Comparison of ENCODE assay signal across 8 mouse cellular contexts in the genomic region with DNA sequence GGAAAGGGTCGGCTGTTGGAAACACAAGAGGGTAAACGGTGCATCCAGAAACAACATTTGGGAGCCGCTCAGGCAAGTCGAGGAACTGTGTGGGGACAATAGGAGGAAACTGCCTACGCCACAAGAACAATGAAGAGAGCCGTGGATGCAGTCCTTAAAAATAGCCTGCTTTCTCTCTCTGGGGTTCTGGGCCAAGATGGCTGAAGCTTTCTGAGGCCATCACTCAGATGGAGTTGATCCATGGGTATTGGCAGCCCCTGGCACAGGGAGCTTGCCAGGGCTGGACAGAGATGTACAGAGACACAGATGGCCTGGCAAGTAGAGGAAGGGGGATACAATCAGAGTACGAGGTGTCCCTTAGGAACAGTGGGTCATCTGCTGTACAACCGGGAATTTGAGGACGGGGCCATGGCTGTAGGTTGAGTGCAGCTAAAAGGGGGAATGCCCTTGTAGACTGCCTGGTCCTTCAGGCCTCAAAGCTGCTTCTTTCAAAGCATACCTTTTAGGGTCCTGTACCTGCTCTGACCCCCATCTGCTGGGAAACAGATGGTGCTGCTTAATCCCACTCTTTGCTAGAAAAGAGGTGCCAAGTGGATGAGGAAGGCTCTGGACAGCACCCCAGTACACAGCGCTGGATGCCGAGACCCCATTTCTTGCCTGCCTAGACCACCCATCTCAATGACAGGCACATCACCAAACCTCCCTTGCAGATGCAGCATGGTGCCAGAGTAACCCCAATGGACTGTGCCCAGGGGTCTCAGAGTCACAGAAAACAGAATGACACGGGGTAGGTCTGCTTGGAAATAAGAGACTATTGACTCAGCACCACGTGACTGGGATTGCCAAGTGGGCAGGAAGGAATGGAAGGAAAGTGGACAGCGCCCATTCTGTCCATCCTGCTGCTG.
DNase-seq lines count a peak whose midpoint lies in the region; ATAC-seq and TF ChIP-seq lines count a peak whose summit lies in the region.

No protein-coding gene starts in this region.

- H3K4me1 ChIP-seq in kidney, adult 2 months (ENCODE audit: control insufficient read depth, insufficient read depth, low read length): peaks cover 28% of the 10 kb centered on the region
- H3K4me1 ChIP-seq in brown adipose tissue, adult 24 weeks (ENCODE audit: control insufficient read depth, insufficient read depth, insufficient read length, low read length): peaks cover 56% of the 10 kb centered on the region
- H3K4me1 ChIP-seq in forebrain, postnatal 0 days (ENCODE audit: insufficient read depth): no peaks in the 10 kb centered on the region
- H3K4me1 ChIP-seq in limb, embryonic 12.5 days (replicated peaks): peaks cover 17% of the 10 kb centered on the region

- TF ChIP-seq CTCF in kidney, adult 2 months (conservative IDR thresholded peaks at IDR 0.05; ENCODE audit: insufficient read depth, insufficient read length, low read depth, low read length): no peak
- no peak for TF ChIP-seq CTCF in forebrain, postnatal 0 days (IDR thresholded peaks at IDR 0.05; ENCODE audit: low read depth)

- peak overlapping the region; percentile 87 for H3K27ac ChIP-seq in kidney, adult 2 months (ENCODE audit: insufficient read depth, low read depth, low read length)
- H3K27ac ChIP-seq in brown adipose tissue, adult 24 weeks (replicated peaks; ENCODE audit: low read depth, low read length): peak overlapping the region; percentile 100
- H3K27ac ChIP-seq in forebrain, postnatal 0 days (ENCODE audit: low read depth, low read length): peak overlapping the region; percentile 64
- H3K27ac ChIP-seq in limb, embryonic 12.5 days: peak overlapping the region; percentile 67; the same call in 1 of the 2 replicates

- H3K9ac ChIP-seq in forebrain, postnatal 0 days: no peak overlapping the region
- H3K9ac ChIP-seq in limb, embryonic 12.5 days (replicated peaks): no peak overlapping the region

- H3K4me3 ChIP-seq in kidney, adult 2 months (ENCODE audit: insufficient read depth, low read depth, low read length): no peak overlapping the region
- H3K4me3 ChIP-seq in brown adipose tissue, adult 24 weeks (ENCODE audit: insufficient read depth, low read depth, low read length): peak overlapping the region; percentile 42
- H3K4me3 ChIP-seq in forebrain, postnatal 0 days (ENCODE audit: low read depth, low read length): no peak overlapping the region
- H3K4me3 ChIP-seq in limb, embryonic 12.5 days (replicated peaks): no peak overlapping the region

- TF ChIP-seq POLR2A in kidney, adult 2 months (IDR thresholded peaks at IDR 0.05; ENCODE audit: low read depth, low read length): no peak

- H3K27me3 ChIP-seq in kidney, adult 2 months (replicated peaks; ENCODE audit: control insufficient read depth, insufficient read depth, low read length): no peaks in the 10 kb centered on the region
- no peaks in the 10 kb centered on the region for H3K27me3 ChIP-seq in forebrain, postnatal 0 days (ENCODE audit: insufficient read depth, low read length)
- H3K27me3 ChIP-seq in limb, embryonic 12.5 days: no peaks in the 10 kb centered on the region

- H3K4me2 ChIP-seq in forebrain, postnatal 0 days (ENCODE audit: low read depth): no peak overlapping the region
- no peak overlapping the region for H3K4me2 ChIP-seq in limb, embryonic 12.5 days

- intact Hi-C loops in gastrocnemius, postnatal 14 days (cut with DNase I; ENCODE audit: low total_unique reads): no loop called here

- no peak for ATAC-seq in forebrain, postnatal 0 days
- no peak for ATAC-seq in limb, embryonic 12.5 days (ENCODE audit: insufficient number of reproducible peaks, insufficient read depth, low FRiP score, low TSS enrichment, low read depth)
- ATAC-seq in megakaryocyte-erythroid progenitor cell, adult 5-6 weeks (replicated peaks; ENCODE audit: low FRiP score, low TSS enrichment, poor library complexity, severe bottlenecking): no peak

- WGBS in kidney, adult 2 months: 70% methylated on average over 14 of the region's 14 CpGs
- WGBS in forebrain, postnatal 0 days: 55% methylated on average over 14 of the region's 14 CpGs
- WGBS in limb, embryonic 12.5 days: 87% methylated on average over 14 of the region's 14 CpGs

- H3K9me3 ChIP-seq in forebrain, postnatal 0 days (ENCODE audit: low read length): no peaks in the 10 kb centered on the region
- no peaks in the 10 kb centered on the region for H3K9me3 ChIP-seq in limb, embryonic 12.5 days

- H3K36me3 ChIP-seq in kidney, adult 2 months (ENCODE audit: control insufficient read depth, insufficient read depth, low read length): no peaks in the 10 kb centered on the region
- peaks cover 10% of the 10 kb centered on the region for H3K36me3 ChIP-seq in forebrain, postnatal 0 days (ENCODE audit: insufficient read depth)
- H3K36me3 ChIP-seq in limb, embryonic 12.5 days: no peaks in the 10 kb centered on the region

- peak; percentile 51 for DNase-seq in kidney, adult 2 months
- DNase-seq in kidney, postnatal 4 days: no peak
- no peak for DNase-seq in forebrain, postnatal 0 days
- no peak for DNase-seq in urinary bladder, postnatal 14 days (ENCODE audit: low spot score)
- no peak for DNase-seq in gastrocnemius, postnatal 14 days
